Mouse (Mus musculus) liver, adult 2 months (tissue): Measurements from ENCODE around the gene Msh5.

Experiments
- CTCF ChIP-seq: fragments of 200-500 bp; IDR thresholded peaks from 2 replicates; pipeline ENCODE4 v1.5.1; 2011; ENCODE audit warnings: low read depth, low read length, control low read depth
- POLR2A ChIP-seq: fragments of 200-500 bp; IDR thresholded peaks from 2 replicates; pipeline ENCODE4 v1.6.1; 2011; ENCODE audit warnings: low read length, control low read depth; ENCODE audit not compliant: insufficient read depth; ENCODE audit errors: extremely low read depth

GRCm38 (mm10) chr17:34979631-34980030, 66.9 kb downstream of the Msh5 start:
- no peak for TF ChIP-seq POLR2A
- no peak for TF ChIP-seq CTCF
